In the genomic region with DNA sequence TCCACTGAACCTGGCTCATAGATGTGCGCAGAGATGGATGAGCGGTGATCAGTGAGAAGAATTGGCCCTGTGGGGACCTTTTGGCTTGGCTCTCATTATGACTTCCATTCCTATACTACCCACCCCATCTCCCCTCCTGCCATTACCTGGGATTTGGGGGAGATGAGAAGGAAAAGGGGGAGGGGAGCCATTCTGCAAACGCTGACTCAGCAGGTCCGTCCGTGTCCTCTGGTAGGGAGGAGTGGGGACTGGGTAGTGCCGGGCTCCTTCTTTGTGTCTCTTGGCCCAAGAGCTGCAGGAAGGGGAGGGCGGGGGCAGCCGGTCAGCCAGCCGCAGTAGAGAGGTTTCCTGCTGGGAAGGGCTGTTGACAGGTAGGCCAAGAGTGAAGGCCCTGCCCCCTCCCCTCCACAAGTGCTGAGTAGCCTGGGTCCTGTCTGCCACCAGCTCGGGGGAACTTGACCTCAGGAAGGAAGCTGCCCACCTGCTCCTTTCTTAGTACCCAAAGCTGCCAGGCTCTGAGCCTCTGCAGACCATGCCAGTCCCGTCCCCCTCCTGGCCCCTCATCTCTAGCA, we compare ENCODE assay signal across 21 mouse cellular contexts. TPM values are rescaled to one million over a fixed set of nuclear protein-coding genes. Genes with fewer than 3 reads are reported as not detected.
DNase-seq lines count a peak whose midpoint lies in the region; ATAC-seq and TF ChIP-seq lines count a peak whose summit lies in the region.
"Had no signal": no experiment of that assay in that cellular context is flagged by ENCODE, and none has a peak within 500 bp of the region (broad histone marks: within the 10 kb centered on the region; RNA-seq: fewer than 3 reads in every experiment).

No protein-coding gene starts in this region.

- no peak for DNase-seq in heart, postnatal 4 days
- DNase-seq in kidney, postnatal 14 days, result peak; percentile 39
- DNase-seq in kidney, adult 2 months, result no peak
- no peak for DNase-seq in CH12.LX (ENCODE audit: extremely low read depth)
- peak; percentile 71 for DNase-seq in limb, embryonic 10.5 days (ENCODE audit: low spot score)
- DNase-seq: adrenal gland, adult 8-10 months; cerebellum, adult 8-10 months; gastrocnemius, postnatal 25 days; layer of hippocampus, adult 9-11 months; liver, embryonic 13.5 days; thymus, adult 18-20 months had no signal

- H3K4me1 ChIP-seq in heart, embryonic 11.5 days (ENCODE audit: control insufficient read depth, insufficient read depth, low read length), result peaks cover 21% of the 10 kb centered on the region
- H3K4me1 ChIP-seq in kidney, adult 2 months (ENCODE audit: control insufficient read depth, insufficient read depth, low read length), result no peaks in the 10 kb centered on the region
- H3K4me1 ChIP-seq in CH12.LX (ENCODE audit: control insufficient read depth in 1 of 2, insufficient read depth in 2 of 2), result no peaks in the 10 kb centered on the region
- H3K4me1 ChIP-seq in limb, embryonic 10.5 days, result peaks cover 63% of the 10 kb centered on the region
- H3K4me1 ChIP-seq: liver, embryonic 13.5 days; stomach, embryonic 15.5 days had no signal

- 0 out of 2 replicates have a peak overlapping the region, but pooled peaks have one; percentile 29 for H3K27ac ChIP-seq in heart, embryonic 11.5 days (ENCODE audit: low read depth, low read length)
- no peak overlapping the region for H3K27ac ChIP-seq in kidney, adult 2 months (ENCODE audit: insufficient read depth, low read depth, low read length)
- no peak overlapping the region for H3K27ac ChIP-seq in CH12.LX (ENCODE audit: insufficient read depth, low read depth)
- peak overlapping the region; percentile 81 for H3K27ac ChIP-seq in limb, embryonic 10.5 days
- H3K27ac ChIP-seq: embryonic facial prominence, embryonic 13.5 days; hindbrain, postnatal 0 days; limb, embryonic 13.5 days; liver, embryonic 13.5 days; stomach, embryonic 15.5 days had no signal

- no peak; the same call in 1 of the 2 replicates for ATAC-seq in heart, embryonic 11.5 days (replicated peaks; ENCODE audit: insufficient number of reproducible peaks, low FRiP score, low TSS enrichment)
- ATAC-seq in CD4-positive, CD25-positive, alpha-beta regulatory T cell, adult 4 months, result no peak
- ATAC-seq: forebrain, embryonic 16.5 days; hindbrain, postnatal 0 days; intestine, postnatal 0 days; midbrain, embryonic 16.5 days; Patski had no signal

- H3K27me3 ChIP-seq in heart, embryonic 11.5 days (ENCODE audit: control insufficient read depth, insufficient read depth, low read length), result peaks cover 78% of the 10 kb centered on the region
- H3K27me3 ChIP-seq in kidney, adult 2 months (replicated peaks; ENCODE audit: control insufficient read depth, insufficient read depth, low read length), result no peaks in the 10 kb centered on the region
- H3K27me3 ChIP-seq in CH12.LX (replicated peaks), result peaks cover 86% of the 10 kb centered on the region
- peaks cover 33% of the 10 kb centered on the region for H3K27me3 ChIP-seq in limb, embryonic 10.5 days (ENCODE audit: low read depth, poor library complexity, severe bottlenecking)
- H3K27me3 ChIP-seq: Patski had no signal

- TF ChIP-seq CTCF in kidney, adult 2 months (conservative IDR thresholded peaks at IDR 0.05; ENCODE audit: insufficient read depth, insufficient read length, low read depth, low read length), result no peak
- no peak for TF ChIP-seq CTCF in CH12.LX (conservative IDR thresholded peaks at IDR 0.05 in 1 of 2, IDR thresholded peaks at IDR 0.05 in 1 of 2; ENCODE audit: low read depth in 2 of 2, low read length in 2 of 2)

- dilution Hi-C loops in CH12.LX (cut with MboI; ENCODE audit: extremely low pct_ligation_motif_present, extremely low pct_unique_long_range_greater_than_20kb, low sequenced_read_pairs), result no loop called here

- no peaks in the 10 kb centered on the region for H3K79me2 ChIP-seq in CH12.LX (replicated peaks; ENCODE audit: control insufficient read depth, extremely low read depth, insufficient read depth, poor library complexity, severe bottlenecking)

- H3K9me3 ChIP-seq in heart, embryonic 11.5 days (replicated peaks; ENCODE audit: control insufficient read depth, low read length), result no peaks in the 10 kb centered on the region
- no peaks in the 10 kb centered on the region for H3K9me3 ChIP-seq in CH12.LX (replicated peaks; ENCODE audit: low read length)
- H3K9me3 ChIP-seq in limb, embryonic 10.5 days (replicated peaks), result no peaks in the 10 kb centered on the region
- H3K9me3 ChIP-seq: embryonic facial prominence, embryonic 13.5 days; limb, embryonic 13.5 days; liver, embryonic 13.5 days; stomach, embryonic 15.5 days had no signal

- no peaks in the 10 kb centered on the region for H3K36me3 ChIP-seq in heart, embryonic 11.5 days (ENCODE audit: control insufficient read depth, insufficient read depth, low read length)
- H3K36me3 ChIP-seq in kidney, adult 2 months (ENCODE audit: control insufficient read depth, insufficient read depth, low read length), result no peaks in the 10 kb centered on the region
- H3K36me3 ChIP-seq in CH12.LX (replicated peaks in 1 of 2; ENCODE audit: control insufficient read depth in 1 of 2, insufficient read depth in 1 of 2, low read length in 1 of 2), result no peaks in the 10 kb centered on the region
- peaks cover 92% of the 10 kb centered on the region for H3K36me3 ChIP-seq in limb, embryonic 10.5 days
- H3K36me3 ChIP-seq: liver, embryonic 13.5 days; stomach, embryonic 15.5 days had no signal

- H3K4me2 ChIP-seq in heart, embryonic 11.5 days, result peak overlapping the region; percentile 40
- no peak overlapping the region for H3K4me2 ChIP-seq in CH12.LX (ENCODE audit: insufficient read depth, low read depth, poor library complexity, severe bottlenecking)
- H3K4me2 ChIP-seq: embryonic facial prominence, embryonic 13.5 days; liver, embryonic 13.5 days; stomach, embryonic 15.5 days had no signal

- no peak for TF ChIP-seq RAD21 in CH12.LX (IDR thresholded peaks at IDR 0.05; ENCODE audit: low read depth, low read length)

- in situ Hi-C loops in CH12.LX (cut with MboI; ENCODE audit: low pct_ligation_motif_present, low pct_unique_long_range_greater_than_20kb, low sequenced_read_pairs), result loop anchor here (5.0 to 10.0 kb wide), 2 partner anchors 79 to 177 kb away; partner anchors contain the start of gene Tcp11

- 13% methylated on average over 11 of the region's 11 CpGs for WGBS in heart, embryonic 11.5 days (ENCODE audit: insufficient replicate concordance)
- 41% methylated on average over 11 of the region's 11 CpGs for WGBS in kidney, adult 2 months
- WGBS in limb, embryonic 10.5 days, result 22% methylated on average over 11 of the region's 11 CpGs

- H3K4me3 ChIP-seq in heart, embryonic 11.5 days (ENCODE audit: low read depth, low read length), result no peak overlapping the region
- H3K4me3 ChIP-seq in kidney, adult 2 months (ENCODE audit: insufficient read depth, low read depth, low read length), result no peak overlapping the region
- no peak overlapping the region for H3K4me3 ChIP-seq in CH12.LX (replicated peaks in 1 of 3; ENCODE audit: low read depth in 2 of 3, low read length in 2 of 3, poor library complexity in 1 of 3)
- peak overlapping the region; percentile 29 for H3K4me3 ChIP-seq in limb, embryonic 10.5 days
- H3K4me3 ChIP-seq: embryonic facial prominence, embryonic 13.5 days; limb, embryonic 13.5 days; liver, embryonic 13.5 days; stomach, embryonic 15.5 days had no signal

- no peak overlapping the region; the same call in 1 of the 2 replicates for H3K9ac ChIP-seq in heart, embryonic 11.5 days (ENCODE audit: low read depth, low read length)
- H3K9ac ChIP-seq in CH12.LX (ENCODE audit: insufficient read depth, low read depth), result no peak overlapping the region
- H3K9ac ChIP-seq: limb, embryonic 13.5 days; liver, embryonic 13.5 days; stomach, embryonic 15.5 days had no signal

- TF ChIP-seq EP300 in CH12.LX (IDR thresholded peaks at IDR 0.05; ENCODE audit: low read length), result no peak

- no peak for TF ChIP-seq POLR2A in kidney, adult 2 months (IDR thresholded peaks at IDR 0.05; ENCODE audit: low read depth, low read length)
- TF ChIP-seq POLR2A in CH12.LX (IDR thresholded peaks at IDR 0.05; ENCODE audit: low read depth, low read length), result no peak

TF ChIP-seq in CH12.LX, 34 proteins besides CTCF, POLR2A, EP300 and RAD21:
- no peak for TF ChIP-seq CHD2 (IDR thresholded peaks at IDR 0.05; ENCODE audit: low read length)
- peak; percentile 69; the same call in 1 of the 2 replicates for TF ChIP-seq MAFK (IDR thresholded peaks at IDR 0.05; ENCODE audit: insufficient replicate concordance, low read length)
- no peak for TF ChIP-seq TBP (conservative IDR thresholded peaks at IDR 0.05; ENCODE audit: low read depth, low read length)
- no peak for TF ChIP-seq USF1 (IDR thresholded peaks at IDR 0.05; ENCODE audit: low read depth, low read length)

RNA-seq across cellular contexts. Expression of gene Zfp523, which starts 15.5 kb away (rescaled TPM):
- 19.5 and 21.0 TPM in 2 replicates for polyA plus RNA-seq in heart, embryonic 11.5 days (2014; fragmentation: Nextera tagmentation; extraction: Ambion mirVana)
- total RNA-seq in heart, postnatal 4 days (2021), result 10 to 100 TPM; 29.2 to 32.8 TPM
- polyA plus RNA-seq in kidney, adult 2 months (2012; rRNA removed), result 54.1 and 63.7 TPM in 2 replicates
- total RNA-seq in CH12.LX (2012; rRNA removed) (7.6 and 14.7 TPM in 2 replicates), CH12.LX (2014; rRNA removed) (2.5 and 3.7 TPM in 2 replicates)
- polyA plus RNA-seq in CH12.LX (2012; ENCODE audit: insufficient read length, low read depth), result 10.1 and 12.5 TPM in 2 replicates
- 33.6 and 40.2 TPM in 2 replicates for polyA plus RNA-seq in limb, embryonic 10.5 days (2016; fragmentation: Nextera tagmentation; extraction: Ambion mirVana)
- polyA plus RNA-seq in CD4-positive, CD25-positive, alpha-beta regulatory T cell, adult 4 months (2017; shearing (Covaris generic)), result 1 to 10 TPM; 2.9 to 5.5 TPM

RNA-seq across cellular contexts. Expression of gene Scube3, which starts 19.5 kb away (rescaled TPM):
- polyA plus RNA-seq in heart, embryonic 11.5 days (2014; fragmentation: Nextera tagmentation; extraction: Ambion mirVana), result 1.7 and 2.3 TPM in 2 replicates
- 1 to 10 TPM; 1.1 to 1.4 TPM for total RNA-seq in heart, postnatal 4 days (2021)
- polyA plus RNA-seq in kidney, adult 2 months (2012; rRNA removed), result 2.4 and 5.4 TPM in 2 replicates
- total RNA-seq in CH12.LX (2012; rRNA removed) (0.08 and 0.50 TPM in 2 replicates), CH12.LX (2014; rRNA removed) (not detected in 2 replicates)
- 0.10 and 0.19 TPM in 2 replicates for polyA plus RNA-seq in CH12.LX (2012; ENCODE audit: insufficient read length, low read depth)
- polyA plus RNA-seq in limb, embryonic 10.5 days (2016; fragmentation: Nextera tagmentation; extraction: Ambion mirVana), result 10.9 and 11.0 TPM in 2 replicates
- polyA plus RNA-seq in CD4-positive, CD25-positive, alpha-beta regulatory T cell, adult 4 months (2017; shearing (Covaris generic)), result not detected

RNA-seq across cellular contexts. Expression of gene Def6, which starts 46.2 kb away (rescaled TPM):
- 2.6 and 2.8 TPM in 2 replicates for polyA plus RNA-seq in heart, embryonic 11.5 days (2014; fragmentation: Nextera tagmentation; extraction: Ambion mirVana)
- total RNA-seq in heart, postnatal 4 days (2021), result 1 to 10 TPM; 2.8 to 3.3 TPM
- 4.7 and 7.5 TPM in 2 replicates for polyA plus RNA-seq in kidney, adult 2 months (2012; rRNA removed)
- total RNA-seq in CH12.LX (2012; rRNA removed) (56.9 and 81.8 TPM in 2 replicates), CH12.LX (2014; rRNA removed) (31.3 and 33.3 TPM in 2 replicates)
- 53.6 and 57.4 TPM in 2 replicates for polyA plus RNA-seq in CH12.LX (2012; ENCODE audit: insufficient read length, low read depth)
- polyA plus RNA-seq in limb, embryonic 10.5 days (2016; fragmentation: Nextera tagmentation; extraction: Ambion mirVana), result 6.8 and 11.1 TPM in 2 replicates
- polyA plus RNA-seq in CD4-positive, CD25-positive, alpha-beta regulatory T cell, adult 4 months (2017; shearing (Covaris generic)), result 10 to 100 TPM; 30.3 to 34.6 TPM

Comparison
In these comparisons a context has a peak if more than half of its experiments do, and no peak if none do; other contexts are left out.
1. DNase-seq: peak in kidney, postnatal 14 days (single experiment) and limb, embryonic 10.5 days (single experiment); none in heart, postnatal 4 days (single experiment), kidney, adult 2 months (single experiment) and CH12.LX (single experiment).
2. H3K27ac ChIP-seq: peak in heart, embryonic 11.5 days (single experiment) and limb, embryonic 10.5 days (single experiment); none in kidney, adult 2 months (single experiment) and CH12.LX (single experiment).